Mouse (Mus musculus) kidney, postnatal 25 days (tissue): ENCODE results near the gene Gng10.

Source experiments
- DNase-seq, 2 experiments: peaks; one replicate each; pipeline ENCODE4 v3.0.0; 2021; ENCODE audit warnings: mixed read lengths in 2 of 2

The Gng10 gene

GRCm38 (mm10) chr4:59016922-59017321, 18.0 kb upstream of the Gng10 start:
- DNase-seq: no peak

- peak in 1 of 2 experiments; percentile 39 for DNase-seq
These were observed 467 bp upstream of the Gng10 start for GRCm38 (mm10) chr4:59034325-59034917.

GRCm38 (mm10) chr4:59035786-59036350, 980 bp downstream of the Gng10 start:
- no peak for DNase-seq

- DNase-seq: peak; percentile 62 to 84
These were observed 1.7 kb downstream of the Gng10 start for GRCm38 (mm10) chr4:59036490-59037127.

- DNase-seq: no peak
These were observed 2.6 kb downstream of the Gng10 start for GRCm38 (mm10) chr4:59037525-59037924.

- no peak for DNase-seq
These were observed 5.8 kb downstream of the Gng10 start for GRCm38 (mm10) chr4:59040397-59041287.

- DNase-seq: no peak
These were observed 8.2 kb downstream of the Gng10 start for GRCm38 (mm10) chr4:59043074-59043473.

- no peak for DNase-seq
These were observed 9.0 kb downstream of the Gng10 start for GRCm38 (mm10) chr4:59043891-59044290.

GRCm38 (mm10) chr4:59047222-59047621, 12.3 kb downstream of the Gng10 start:
- no peak for DNase-seq

GRCm38 (mm10) chr4:59051081-59051480, 16.2 kb downstream of the Gng10 start:
- no peak for DNase-seq

GRCm38 (mm10) chr4:59057929-59058328, 23.0 kb downstream of the Gng10 start:
- no peak for DNase-seq

- no peak for DNase-seq
These were observed 27.6 kb downstream of the Gng10 start for GRCm38 (mm10) chr4:59062526-59062925.

- DNase-seq: no peak
These were observed 34.4 kb downstream of the Gng10 start for GRCm38 (mm10) chr4:59069276-59069675.

GRCm38 (mm10) chr4:59083430-59083829, 48.5 kb downstream of the Gng10 start:
- no peak for DNase-seq

- DNase-seq: no peak
These were observed 54.5 kb downstream of the Gng10 start for GRCm38 (mm10) chr4:59089391-59089790.
